Mouse (Mus musculus) layer of hippocampus, postnatal 10 days (tissue): ENCODE results near the gene Slc15a3. TPM values are rescaled to one million over a fixed set of nuclear protein-coding genes. Genes with fewer than 3 reads are reported as not detected.

ENCODE experiments used
- DNase-seq, 2 experiments: peaks; one replicate each; pipeline ENCODE4 v3.0.0; 2021; ENCODE audit warnings: low spot score in 2 of 2
- total RNA-seq, 2 experiments: library from RNA; stranded (reverse); gene quantifications; 2 replicates each; pipeline ENCODE4 v1.2.3; 2021

Gene Slc15a3
- total RNA-seq, 2 experiments from 2014 or later = 1.1 to 1.5 TPM

DNA sequence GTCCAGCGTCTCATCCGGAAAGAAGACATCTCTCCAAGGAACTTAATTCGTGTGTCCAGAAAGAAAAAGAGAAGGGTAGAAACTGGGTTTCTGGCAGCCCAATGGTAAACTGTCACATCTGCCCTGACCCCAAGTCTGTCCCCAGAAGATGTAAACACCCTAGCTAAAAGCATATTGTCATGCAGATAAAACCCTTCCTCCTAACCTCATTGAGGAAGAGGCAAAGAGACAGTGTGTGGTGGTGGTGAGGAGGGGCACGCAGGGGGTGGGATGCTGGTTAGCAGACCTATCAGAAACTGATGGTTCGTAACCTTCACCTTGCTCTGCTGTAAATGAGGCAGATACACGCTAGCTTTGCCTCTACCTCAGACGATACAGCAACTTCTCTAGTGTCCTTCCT lies 18.2 kb upstream of the Slc15a3 start:
- no peak for DNase-seq

DNA sequence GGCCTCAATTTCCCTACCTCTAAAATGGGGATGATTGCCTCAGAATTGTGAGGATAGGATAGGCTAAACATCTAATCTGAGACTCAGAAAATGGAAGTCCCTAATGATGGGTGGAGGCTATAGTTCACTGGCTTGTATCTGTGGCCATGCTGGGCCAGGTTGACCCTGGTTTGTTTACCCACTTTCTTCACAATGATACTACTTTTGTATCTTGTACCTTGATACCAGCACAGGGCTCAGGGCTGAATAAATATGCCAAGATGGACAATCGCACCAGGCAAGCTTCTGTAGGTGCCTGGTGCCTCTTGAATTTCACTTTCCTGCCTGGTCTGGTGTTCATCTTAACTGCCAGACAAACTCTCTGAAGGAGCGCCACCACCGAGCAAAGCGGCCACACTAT lies 17.0 kb upstream of the Slc15a3 start:
- DNase-seq = no peak

DNA sequence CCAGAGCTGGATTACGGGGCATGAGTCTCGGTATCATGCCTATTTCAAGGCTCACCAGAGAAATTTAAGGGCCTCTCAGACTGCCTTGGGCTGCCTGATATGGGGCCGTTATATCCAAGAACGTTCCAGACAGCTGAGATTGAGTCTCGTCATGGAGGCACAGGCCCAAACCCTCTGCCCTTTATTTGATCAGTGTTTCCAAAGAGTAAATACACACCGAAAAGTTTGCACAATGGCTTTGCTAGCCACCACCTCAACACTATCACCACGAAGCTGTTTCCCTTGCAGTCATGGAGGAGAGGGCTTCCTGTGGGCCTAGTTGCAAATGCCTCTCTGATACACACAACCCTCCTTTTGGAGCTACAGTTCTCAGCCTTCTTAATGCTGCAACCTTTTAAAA lies 15.5 kb upstream of the Slc15a3 start:
- DNase-seq = no peak

DNA sequence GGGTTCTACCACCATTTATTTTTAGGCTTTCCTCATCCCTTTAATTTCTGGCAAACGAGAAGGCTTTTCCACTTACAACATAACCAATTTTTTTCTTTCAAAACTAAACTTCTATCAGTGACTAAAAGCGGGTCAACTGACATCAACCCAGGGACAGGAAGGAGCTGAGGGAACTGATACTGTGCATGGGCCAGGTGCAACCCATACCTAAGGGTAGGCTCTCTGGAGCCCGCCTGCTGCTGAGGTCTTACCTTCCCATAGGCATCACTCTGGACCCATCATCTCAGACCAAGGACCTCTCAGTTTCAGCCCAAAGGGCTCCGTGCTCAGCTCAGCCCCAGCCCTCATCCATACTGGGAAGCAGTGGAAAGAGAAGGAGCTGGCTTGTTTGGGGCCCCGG lies 11.2 kb upstream of the Slc15a3 start:
- DNase-seq = no peak

DNA sequence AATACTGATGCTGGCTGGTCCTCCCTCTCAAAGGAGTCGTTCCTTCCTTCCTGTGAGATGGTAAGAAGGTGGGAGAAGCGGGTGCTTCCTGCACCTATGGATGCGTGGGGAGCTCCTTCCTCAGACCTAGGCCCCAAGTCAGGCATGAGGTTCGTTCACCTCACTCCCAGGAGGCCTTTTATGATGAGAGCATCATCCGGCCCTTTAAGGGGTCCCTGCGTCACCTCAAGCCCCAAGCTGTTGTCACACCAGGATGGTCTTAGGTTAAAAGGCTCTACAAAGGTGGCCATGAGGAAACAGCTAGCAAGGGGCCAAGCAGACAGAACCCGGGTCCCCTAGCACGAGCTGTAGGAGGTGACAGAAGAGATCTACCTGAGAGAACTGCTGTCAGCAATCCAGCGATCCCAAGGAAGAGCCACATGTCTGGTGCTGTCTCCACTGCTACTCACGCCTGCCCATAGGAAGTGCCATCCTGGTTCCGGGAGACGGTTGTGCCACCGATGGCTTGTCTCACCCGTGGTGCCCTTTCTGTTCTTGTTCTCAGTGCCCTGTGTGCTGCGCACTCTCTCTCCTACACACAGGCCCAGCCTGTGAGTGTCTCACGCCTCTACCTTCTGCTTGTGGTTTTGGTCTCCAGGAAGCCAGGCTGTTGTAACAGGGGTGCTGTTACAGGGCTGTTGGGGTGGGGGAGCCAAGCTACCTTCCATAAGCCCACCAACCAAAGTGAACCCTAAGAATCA lies 9.9 kb upstream of the Slc15a3 start, which contains the start of gene Cd6:
Gene Cd6 (minus strand): TSS at position 623 of the 740 bp plus-strand sequence.
- no peak for DNase-seq

DNA sequence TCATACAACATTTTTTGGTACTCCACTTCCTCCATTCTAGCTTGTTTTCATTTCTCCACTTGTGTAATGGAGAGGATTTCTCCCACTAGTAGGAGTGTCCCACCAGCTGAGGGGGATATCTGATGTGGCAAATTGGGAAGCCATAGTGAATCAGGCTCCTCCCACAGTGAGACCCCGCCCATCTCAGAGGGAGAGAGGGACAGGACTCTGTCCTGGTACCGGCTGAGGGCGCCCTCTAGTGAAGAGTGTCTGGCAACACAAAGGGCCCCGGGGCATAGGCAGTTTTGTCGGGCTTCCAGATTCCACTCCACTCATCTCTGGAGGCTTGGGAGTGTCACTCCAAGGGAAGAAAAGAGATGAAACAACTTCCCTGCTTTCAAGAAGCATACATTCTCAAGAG lies 8.1 kb upstream of the Slc15a3 start:
- peak; percentile 57 to 65 for DNase-seq

DNA sequence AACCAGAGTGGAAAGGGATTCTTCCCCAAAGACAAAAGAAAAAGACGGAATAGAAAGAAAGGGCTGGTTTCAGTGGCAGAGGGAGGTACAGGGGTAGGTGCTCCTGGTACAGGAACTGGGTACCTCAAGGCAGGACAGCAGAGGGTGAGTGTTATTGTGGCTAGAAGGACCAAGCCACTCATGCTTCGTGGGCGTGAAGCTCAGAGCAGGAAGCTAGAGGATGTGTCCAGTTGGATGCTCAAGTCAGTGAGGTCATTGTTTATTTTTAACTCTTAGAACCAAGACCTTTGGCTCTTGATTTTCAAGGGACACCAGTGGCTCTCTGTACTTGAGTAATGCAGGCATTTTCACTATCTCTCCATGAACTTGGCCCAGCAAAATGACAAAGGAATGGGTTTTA lies 7.5 kb upstream of the Slc15a3 start:
- DNase-seq = no peak

DNA sequence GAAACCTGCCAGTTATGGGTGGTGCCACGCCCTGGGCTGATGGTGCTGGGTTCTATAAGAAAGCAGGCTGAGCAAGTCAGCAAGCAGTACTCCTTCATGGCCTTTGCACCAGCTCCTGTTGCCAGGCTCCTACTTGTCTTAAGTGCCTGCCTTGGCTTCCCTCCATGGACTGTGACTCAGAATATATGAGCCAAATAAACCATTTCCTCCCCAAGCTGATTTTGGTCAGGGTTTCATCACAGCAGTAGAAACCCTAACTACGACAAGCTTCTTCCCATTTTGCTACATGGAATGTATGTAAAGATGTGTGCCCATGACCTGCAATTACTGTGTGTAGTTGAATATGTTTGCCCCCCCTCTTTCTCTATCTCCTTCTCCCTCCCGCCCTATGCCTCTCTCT lies 5.9 kb upstream of the Slc15a3 start:
- no peak for DNase-seq

DNA sequence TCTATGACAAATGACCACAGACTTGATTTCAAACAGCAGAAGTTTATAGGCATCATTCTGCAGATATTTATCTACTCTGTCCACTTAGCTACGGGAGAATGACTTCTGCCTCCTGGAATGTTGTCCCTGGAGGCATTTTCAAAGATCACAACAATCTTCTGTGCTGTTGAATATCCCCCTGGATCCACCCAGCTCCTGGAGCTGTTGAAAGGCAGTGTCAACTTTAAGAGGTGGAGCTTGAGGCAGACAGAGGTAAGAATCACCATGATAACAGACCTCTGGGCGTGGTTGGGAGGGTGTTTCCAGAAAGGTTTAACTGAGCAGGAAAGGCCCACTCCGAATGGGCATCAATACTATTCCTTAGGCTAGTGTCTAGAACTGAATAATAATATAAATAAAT lies 3.9 kb upstream of the Slc15a3 start:
- no peak for DNase-seq

DNA sequence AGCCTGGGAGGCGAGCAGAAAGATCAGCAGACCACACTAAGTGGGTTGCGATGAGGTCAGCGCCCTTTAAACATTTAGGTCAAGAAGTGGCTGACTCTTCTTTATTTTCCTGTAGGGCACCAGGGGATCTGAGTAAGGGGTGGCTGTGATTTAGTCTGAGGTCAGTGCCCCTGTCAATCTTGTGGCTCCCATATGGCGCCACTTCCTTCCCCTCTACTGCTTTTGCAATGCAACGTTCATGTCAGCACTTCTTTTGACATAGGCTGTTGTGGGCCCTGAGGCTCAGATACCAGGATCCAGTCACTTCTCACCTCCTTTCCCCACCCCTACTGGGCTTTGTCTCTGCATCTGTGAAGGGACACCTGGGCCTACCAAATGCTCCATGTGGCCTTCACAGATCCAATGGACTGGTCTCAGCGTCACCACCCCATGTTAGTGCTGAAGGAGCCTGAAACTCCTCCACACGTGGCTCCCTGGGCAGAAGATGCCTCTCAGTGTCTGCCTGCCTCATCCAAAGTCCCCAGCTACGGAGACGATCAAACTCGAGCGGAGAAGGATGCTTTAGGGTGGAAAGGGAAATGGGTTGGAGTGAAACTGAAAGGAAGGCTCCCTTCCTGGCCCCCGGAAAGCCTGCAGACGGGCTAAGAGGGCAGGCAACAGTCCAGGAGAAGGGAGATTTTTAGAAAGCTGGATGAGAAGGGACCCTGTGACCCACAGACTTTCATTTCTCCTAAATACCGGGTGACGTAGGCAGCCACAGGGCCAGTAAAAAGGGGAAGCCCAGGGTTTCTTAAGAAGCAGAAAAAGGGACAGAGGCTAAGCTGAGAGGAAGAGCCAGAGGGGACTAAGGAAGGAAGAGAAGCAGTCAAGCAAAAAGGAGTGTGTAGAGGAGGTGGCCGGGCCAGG lies 2.4 kb downstream of the Slc15a3 start:
- no peak for DNase-seq

DNA sequence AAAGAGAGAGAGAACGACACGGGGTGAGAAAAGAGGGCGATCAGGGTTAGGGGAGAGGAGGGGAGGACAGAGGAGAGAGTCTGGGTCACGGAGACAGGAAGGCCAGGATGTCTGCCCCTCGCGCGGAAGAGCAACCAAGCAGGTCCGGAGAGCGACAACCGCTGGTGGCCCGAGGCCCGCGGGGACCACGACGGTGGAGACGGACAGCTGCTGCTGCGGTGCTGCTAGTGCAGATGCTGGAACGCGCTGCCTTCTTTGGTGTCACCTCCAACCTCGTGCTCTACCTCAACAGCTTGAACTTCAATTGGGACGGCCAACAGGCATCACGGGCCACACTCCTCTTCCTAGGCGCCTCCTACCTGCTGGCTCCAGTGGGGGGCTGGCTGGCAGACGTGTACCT lies 3.4 kb downstream of the Slc15a3 start:
- no peak for DNase-seq

DNA sequence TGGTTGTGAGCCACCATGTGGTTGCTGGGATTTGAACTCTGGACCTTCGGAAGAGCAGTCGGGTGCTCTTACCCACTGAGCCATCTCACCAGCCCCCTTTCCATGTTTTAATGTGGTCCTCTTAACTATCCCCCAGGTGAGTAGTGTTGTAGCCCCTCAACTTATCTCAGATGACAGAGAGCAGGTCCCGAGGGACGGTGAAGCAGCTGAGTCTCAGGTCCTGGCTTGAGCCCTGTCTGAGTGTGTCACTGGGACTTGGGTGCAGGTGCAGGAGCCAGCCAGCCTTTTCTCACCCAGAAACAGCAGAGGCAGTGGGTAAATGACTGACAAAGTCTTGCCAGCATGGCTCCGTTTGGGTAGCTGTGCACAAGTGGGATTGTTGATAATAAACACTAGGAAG lies 4.7 kb downstream of the Slc15a3 start:
- DNase-seq = no peak

DNA sequence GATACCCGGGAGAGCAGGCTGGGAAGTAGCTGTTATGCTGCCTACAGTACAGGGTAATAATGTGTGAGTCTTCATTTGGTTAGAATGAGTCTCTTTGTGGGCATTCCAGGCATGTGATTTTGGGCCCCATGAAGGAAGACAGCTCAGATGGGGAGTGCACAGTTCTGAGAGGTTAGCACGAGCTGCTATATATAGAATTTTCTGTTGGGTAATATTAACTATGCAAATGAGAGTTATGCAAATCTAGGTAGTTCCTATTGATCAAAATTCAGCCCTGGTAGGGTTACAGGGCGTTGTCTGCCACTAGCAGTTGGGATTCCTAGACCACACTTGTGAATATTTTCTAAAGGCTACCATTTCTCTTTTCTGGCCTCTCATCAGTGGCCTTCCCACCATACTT lies 5.9 kb downstream of the Slc15a3 start:
- DNase-seq = no peak

DNA sequence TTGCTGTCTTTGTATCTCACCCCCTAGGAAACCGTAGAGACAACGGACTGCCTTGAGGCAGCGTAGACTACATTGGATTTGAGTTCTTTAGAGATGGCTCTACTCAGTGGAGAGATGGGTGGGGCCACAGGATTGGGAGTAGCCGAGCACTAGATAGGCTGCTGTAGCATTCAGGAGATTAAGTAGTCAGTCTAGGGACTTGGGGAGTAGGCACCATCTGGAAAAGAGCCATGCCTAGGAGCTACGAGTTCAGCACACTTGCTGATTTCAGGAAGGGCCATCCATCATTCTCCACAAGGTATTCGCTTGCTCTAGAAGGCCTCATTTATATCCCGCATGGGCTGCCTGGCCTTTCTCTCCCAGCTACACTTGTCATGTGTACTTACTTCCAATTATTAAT lies 6.6 kb downstream of the Slc15a3 start:
- no peak for DNase-seq

DNA sequence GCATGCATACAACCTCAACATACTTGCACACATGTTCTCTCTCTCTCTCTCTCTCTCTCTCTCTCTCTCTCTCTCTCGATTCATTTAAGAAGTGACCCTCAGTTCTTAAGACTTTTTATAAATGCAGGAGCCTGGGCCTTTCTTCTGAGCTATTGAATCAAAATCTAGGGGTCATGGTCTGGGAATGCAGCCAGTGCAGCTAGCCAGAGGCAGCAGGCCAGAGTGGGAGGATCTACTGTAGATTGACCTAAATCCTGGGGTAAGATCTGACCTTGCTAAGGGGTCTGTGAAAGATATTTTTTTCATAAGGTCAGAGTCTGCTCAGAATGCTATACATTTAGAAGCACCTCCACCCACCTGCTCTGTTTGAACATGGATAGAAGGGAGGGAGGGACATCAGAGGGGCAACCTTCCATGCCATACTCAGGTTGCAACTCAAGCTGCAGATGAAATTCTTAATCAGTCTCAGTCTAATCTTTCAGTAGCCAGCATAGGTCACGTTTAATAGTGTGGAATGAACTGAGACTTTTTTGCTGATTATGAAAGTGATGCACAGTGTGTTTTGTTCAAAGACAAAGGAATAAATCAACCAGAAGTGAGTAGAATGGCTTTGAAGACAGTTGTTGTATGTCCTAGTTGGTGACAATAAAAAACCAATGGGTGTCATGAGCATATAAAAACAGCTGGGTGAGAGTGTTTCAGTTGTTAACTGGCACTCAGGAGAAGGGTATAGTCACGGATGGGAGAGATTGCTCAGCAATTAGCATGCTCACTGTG lies 8.0 kb downstream of the Slc15a3 start:
- no peak for DNase-seq

DNA sequence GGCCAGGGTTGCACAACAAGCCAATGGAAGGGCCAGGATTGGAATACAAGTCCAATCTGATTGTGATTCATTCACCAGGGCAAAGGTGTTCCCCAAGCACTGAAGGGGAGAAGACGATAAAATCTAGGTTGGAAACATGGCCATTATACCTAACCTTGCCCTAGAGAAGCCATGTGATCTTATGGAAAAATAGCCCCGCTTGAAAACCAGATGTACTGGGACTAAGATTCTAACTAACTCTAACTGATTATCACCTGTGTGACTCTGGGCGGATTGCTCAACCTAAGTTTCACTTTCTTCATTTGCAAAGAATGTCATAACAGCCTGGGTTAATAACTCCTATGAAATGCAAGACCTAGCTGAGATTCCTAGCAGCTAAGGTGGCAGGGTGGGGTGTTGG lies 15.9 kb downstream of the Slc15a3 start:
- no peak for DNase-seq

DNA sequence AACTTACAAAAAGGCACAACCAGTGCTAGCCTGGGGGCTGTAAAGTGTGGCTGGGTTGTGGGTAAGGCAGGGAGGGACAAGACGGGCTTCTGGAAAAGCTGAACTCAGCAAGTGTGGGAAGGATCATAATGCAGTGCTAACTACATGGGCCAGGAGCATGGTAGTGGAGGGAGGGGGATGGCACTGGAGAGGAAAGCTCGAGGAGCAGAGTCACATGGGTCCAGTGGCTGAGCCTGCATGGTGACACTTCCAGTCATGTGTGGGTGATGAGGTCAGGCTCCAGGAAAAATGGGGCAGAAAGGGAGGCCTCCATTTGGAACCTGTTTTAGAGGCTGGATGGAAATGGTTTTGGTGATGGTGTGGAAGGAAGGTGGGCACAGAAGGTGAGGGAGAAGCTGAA lies 17.0 kb downstream of the Slc15a3 start:
- no peak for DNase-seq

DNA sequence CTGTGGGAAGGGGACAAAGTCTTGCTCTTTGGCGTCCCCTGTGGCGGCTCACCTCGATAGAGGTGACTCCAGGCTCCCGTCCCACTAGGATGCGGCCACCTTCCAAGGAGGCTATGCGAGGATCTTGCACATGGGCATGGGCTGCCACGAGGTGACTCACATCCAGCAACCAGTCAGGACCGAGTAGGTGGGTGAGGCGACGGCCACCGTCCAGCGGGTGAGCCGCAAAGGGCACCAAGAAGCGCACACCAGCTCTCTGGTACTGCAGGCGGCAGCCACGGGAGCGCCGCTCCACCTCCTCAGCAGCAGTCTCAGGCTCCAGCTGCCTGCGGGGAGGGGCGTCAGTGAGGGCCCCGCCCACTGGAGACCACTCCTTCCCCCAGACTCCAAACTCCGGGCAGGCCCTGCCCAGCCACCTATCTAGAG lies 20.6 kb downstream of the Slc15a3 start:
- no peak for DNase-seq

DNA sequence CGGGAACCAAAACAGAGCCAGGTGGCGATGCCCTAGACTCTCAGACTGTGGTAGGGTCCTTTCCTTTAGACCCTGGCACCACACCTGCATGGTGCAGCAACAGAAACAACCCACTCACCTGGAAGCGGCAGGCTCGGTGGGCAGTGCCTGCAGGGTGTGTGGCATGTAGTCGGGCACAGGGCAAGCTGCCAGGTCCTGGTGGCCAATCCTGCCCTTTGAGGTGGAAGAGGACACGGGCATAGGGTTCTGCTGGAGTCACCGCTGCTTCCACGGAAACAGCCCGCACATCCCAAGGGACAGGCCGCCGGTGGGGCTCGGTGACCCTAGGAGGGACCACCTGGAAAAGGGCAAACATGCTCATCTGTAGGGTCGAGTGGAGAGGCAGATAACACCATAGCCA lies 26.8 kb downstream of the Slc15a3 start:
- no peak for DNase-seq

DNA sequence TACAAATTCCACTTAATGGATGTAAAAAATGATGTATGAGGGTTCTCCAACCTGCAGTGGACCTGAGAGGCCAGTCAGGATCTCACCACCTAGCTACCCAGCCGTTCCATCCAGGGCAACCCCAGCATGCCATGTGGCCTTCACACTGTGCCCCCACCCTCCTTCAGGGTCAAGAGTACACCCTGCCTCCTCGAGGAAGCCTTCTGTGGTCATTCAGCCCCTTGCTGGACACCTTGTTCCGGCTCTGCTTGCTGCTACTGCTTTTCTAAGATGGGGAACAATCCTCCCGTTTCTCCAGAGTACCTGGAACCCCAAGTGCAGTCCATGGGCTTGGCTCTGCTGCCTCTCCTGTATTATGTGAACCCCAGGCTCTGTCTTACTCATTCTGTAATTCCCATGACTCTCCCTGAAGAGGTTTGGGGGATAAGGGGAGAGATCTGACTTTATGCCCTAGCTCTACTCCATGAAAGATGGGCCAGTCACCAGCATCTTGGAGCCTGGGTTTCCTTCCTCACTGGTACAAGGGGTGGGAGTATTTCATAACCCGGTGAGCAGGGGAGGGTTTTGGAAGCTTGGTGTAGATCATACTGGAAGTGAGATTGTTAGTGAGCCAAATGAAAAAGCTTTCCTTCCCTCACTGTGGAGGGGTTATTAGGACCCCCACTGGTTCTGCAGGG lies 28.6 kb downstream of the Slc15a3 start:
- no peak for DNase-seq

DNA sequence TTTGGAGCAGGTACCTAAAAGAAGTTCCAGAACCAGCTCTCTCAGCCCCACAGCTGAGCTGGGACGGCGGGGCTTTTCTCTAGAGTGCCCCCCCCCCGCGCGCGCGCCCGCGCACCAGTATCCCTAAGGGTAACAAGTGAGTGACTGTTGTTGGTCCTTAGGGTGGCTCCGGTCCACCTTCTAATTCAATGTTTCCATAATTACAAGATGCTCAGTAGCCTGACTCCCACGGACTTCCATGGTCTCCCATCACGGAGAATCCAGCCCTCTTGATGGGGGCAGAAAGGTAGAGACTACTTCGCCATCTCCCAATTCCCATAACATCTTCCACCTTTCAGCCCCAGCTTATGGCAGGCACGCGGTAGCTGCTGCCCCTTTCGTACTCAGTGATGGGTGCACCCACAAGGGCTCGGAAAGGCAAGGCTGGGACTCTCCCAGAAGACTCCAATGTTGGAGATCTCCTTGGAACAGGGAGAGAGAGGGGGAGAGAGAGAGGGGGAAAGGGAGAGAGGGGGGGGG lies 29.2 kb downstream of the Slc15a3 start:
- DNase-seq = no peak
